Mouse (Mus musculus) urinary bladder, postnatal 10 days (tissue): ENCODE measurements around the gene Mgam.
"Not testable (repeated sequence)": the region's sequence is repeated elsewhere in the genome, so short reads cannot be mapped to it uniquely, and the experiment has no call there.

Source experiments
- DNase-seq: peaks from one replicate; pipeline ENCODE4 v3.0.0; 2022; ENCODE audit warnings: low spot score

The Mgam gene

GRCm38 (mm10) chr6:40628406-40629000, at the start of gene Mgam:
TSS of gene Mgam (plus strand) at chr6:40628831.
- DNase-seq: no peak

DNA sequence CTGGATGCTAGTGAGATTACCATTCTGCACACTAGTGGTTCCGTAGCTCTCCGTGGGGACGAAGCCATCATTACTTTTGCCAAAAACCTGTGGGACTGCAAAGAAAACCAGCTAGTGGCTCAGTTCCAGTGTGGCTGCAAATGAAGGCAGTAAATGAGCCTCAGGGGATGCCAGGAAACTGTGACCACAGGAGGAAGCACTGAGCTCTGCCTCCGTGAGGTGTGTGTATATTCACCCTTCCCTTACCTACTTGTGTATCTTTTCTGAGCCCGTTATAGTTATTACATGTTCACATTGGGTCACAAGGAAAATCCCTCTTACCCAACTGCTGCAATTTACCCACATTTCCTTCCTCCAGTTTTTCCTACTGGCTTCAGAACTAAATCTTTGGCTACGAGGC, 44.3 kb upstream of the Mgam start:
- DNase-seq: no peak

DNA sequence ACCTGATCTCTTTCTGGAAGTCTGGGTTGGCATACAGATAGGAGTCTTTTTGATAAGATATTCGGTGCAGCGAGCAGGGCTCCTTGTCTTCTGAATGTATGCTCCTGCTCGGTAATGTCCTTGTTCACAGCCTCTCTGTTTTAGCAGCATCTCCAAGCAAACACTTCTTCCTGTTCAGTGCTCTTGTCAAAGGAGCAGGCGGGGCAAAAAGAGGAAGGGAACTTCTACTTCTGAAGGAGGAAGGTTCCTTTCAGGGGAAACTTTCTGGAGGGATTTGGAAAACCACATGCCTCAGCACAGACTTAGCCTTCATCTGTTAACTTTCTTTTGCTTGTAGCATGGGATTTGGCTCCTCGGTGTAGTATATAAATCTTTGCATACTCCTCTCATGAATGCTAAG, 43.0 kb upstream of the Mgam start, which contains the start of gene Clec5a:
Clec5a (minus strand) TSS at position 177 of the 400 bp plus-strand sequence.
- DNase-seq: no peak

DNA sequence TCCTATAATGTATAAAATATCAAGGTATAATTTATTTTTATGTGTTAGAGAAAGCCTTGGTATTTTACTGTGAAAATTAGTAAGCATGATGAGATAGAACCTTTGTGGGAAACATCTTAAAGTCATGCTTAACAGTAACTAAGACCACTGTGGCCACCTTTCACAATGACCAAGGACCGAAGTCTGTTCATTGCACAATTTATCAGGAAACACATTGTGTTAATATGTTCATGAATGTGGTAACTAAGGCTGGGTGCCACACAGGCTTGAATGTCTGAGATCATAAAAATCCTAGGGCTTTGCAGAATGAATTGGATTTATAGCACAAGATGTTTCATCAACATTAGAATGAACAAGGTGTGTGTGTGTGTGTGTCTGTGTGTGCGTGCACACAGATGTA, 40.3 kb upstream of the Mgam start:
- DNase-seq: no peak

- no peak for DNase-seq
These were observed 33.7 kb upstream of the Mgam start for GRCm38 (mm10) chr6:40594804-40595550.

- DNase-seq: not testable (repeated sequence)
These were observed 30.1 kb upstream of the Mgam start for GRCm38 (mm10) chr6:40598546-40598945.

DNA sequence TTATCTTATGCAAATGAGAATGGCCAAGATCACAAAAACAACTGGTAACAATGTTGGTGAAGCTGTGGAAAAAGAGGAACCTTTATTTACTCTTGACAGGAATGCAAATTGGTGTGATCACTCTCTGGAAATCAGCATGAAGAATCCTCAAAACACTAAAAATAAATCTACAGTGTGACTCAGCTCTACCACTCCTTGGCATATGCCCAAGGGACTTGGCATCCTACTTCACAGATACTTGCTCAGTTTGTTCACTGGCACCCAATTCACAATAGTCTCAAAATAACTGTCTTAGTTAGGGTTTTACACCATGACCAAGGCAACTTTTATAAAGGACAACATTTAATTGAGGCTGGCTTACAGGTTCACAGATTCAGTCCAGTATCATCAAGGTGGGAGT, 21.2 kb upstream of the Mgam start:
- DNase-seq: no peak

- no peak for DNase-seq
These were observed 18.4 kb upstream of the Mgam start for GRCm38 (mm10) chr6:40610244-40610643.

DNA sequence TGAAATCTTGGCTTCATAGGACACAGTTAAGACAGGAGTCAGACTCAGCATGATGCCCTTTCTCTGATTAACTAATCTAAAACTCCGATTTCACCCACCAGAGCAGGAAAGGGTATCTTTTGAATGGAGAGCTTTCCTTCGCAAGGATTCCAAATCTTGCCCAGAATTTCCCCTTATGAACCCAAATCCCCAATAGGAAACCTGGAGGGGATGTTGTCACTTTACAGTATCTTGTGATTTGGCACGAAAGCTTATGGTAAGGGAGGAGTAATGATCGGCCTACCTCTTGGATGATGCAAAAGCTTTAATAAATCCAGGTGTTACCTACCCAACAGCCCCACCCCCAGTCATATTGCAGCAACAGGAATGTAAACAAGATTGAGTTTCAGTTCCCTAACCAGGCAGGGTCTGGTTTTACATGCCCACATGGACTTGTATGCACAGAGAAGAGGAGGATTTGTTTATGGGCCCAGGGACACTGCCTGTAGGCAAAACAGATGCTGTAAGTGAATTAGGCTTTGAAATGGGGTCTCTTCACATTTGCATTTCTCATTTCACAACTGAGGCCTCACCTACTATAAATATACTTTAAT, 15.3 kb upstream of the Mgam start, which contains the start of gene Tas2r138:
Tas2r138 (minus strand) TSS at position 51 of the 593 bp plus-strand sequence.
- DNase-seq: no peak

GRCm38 (mm10) chr6:40617965-40618364, 10.7 kb upstream of the Mgam start:
- peak; percentile 17 for DNase-seq

GRCm38 (mm10) chr6:40626111-40626510, 2.5 kb upstream of the Mgam start:
- DNase-seq: no peak

GRCm38 (mm10) chr6:40634640-40635071, 6.0 kb downstream of the Mgam start:
- no peak for DNase-seq

GRCm38 (mm10) chr6:40635559-40635958, 6.9 kb downstream of the Mgam start:
- no peak for DNase-seq

GRCm38 (mm10) chr6:40637755-40638154, 9.1 kb downstream of the Mgam start:
- DNase-seq: no peak

- DNase-seq: no peak
These were observed 12.3 kb downstream of the Mgam start for GRCm38 (mm10) chr6:40640710-40641538.

GRCm38 (mm10) chr6:40645701-40646100, 17.1 kb downstream of the Mgam start:
- DNase-seq: no peak

DNA sequence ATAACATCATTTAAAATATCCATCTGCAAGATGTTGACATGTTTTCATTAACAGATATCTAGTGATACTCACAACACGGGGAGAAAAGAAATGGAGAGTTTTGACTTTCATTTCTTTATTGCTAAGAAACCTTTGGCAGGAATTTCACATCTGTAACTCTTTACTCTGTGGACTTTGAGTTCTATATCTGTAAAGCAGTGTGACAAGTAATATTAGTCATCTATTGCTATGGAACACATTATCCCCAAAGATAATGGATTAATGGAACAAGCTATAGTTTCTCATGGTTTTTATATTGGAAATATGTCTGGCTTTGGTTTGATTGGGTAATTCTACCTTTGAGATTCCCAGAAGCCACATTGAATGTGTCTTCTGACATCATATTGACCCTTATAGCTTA, 22.3 kb downstream of the Mgam start:
- DNase-seq: no peak

- no peak for DNase-seq
These were observed 32.3 kb downstream of the Mgam start for GRCm38 (mm10) chr6:40660930-40661329.

GRCm38 (mm10) chr6:40689180-40689579, 60.5 kb downstream of the Mgam start:
- no peak for DNase-seq

DNA sequence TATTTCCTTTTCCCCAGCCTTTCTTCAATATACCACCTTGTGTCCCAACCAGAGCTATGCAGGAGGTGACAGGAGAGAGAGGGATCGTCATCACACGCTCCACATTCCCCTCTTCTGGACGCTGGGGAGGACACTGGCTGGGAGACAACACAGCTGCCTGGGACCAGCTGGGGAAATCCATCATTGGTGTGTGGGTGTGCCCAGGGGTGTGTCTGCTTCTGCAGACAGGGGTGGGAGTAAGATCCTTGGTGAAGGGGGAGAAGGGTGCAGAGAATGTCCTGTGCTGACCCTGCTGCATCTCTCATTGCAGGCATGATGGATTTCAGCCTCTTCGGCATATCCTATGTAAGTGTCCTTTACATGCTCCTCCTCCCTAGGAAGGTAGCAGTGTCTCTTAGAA, 63.4 kb downstream of the Mgam start:
- not testable (repeated sequence) for DNase-seq

- not testable (repeated sequence) for DNase-seq
These were observed 84.9 kb downstream of the Mgam start for GRCm38 (mm10) chr6:40713494-40713893.

- no peak for DNase-seq
These were observed 87.1 kb downstream of the Mgam start for GRCm38 (mm10) chr6:40715705-40716104.
